Mouse (Mus musculus): ENCODE results near the gene Acvr1. TPM values are rescaled to one million over a fixed set of nuclear protein-coding genes. Genes with fewer than 3 reads are reported as not detected.
A peak's percentile ranks its signal among the peaks of the same experiment; 100 is the strongest.

The Acvr1 gene
- polyA plus RNA-seq, 1 experiment from 2014 or later: 2.7 TPM

DNA sequence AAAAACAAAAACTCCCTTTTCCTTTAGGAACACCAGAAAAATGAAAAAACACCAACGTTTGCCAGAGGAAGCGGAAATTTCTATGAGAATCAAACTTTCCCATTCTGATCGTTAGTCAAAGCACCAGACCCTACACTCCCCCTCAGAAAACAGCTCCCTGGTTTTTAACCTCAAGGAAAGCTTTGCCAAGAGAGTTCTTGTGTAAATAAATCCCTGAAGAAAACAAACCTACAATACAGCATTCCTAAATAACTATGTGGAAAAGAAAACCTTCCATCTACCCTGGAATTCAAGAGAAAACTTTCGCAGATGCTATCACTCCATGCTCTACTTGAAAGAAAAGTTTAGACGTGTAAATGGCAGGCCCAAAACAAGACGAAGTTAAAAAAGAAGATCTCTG lies 50.0 kb downstream of the Acvr1 start:
- WGBS (ENCODE audit: insufficient replicate concordance): 53% methylated on average over 6 of the region's 6 CpGs

DNA sequence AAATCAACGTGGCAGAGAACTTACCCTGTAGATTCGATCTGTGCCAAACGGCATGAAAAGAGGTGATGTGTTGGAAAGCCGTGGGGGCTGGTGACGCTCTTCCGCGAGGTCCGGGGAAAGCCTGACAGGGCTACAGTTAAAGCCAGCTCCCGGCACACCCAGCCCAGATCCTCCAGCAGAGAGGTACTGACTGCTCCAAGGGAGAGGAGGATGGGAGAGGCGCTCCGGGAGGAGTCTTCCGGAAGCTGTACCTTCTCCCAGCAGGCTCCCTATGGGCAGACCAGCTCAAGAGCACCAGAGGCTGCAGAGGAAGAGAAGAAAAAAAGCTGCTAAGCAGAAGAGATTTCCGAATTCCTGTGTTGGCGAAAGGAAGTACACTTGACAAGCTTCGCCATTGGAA lies 51.0 kb downstream of the Acvr1 start:
- H3K4me1 ChIP-seq (replicated peaks): peaks cover 13% of the 10 kb centered on the region
- H3K36me3 ChIP-seq: no peaks in the 10 kb centered on the region
- H3K4me2 ChIP-seq: peak overlapping the region; percentile 19; the same call in 1 of the 2 replicates
- 36% methylated on average over 15 of the region's 15 CpGs for WGBS (ENCODE audit: insufficient replicate concordance)
- no peak for DNase-seq
- H3K27ac ChIP-seq: peak overlapping the region; percentile 5; the same call in 1 of the 2 replicates
- no peak overlapping the region for H3K9ac ChIP-seq
- no peaks in the 10 kb centered on the region for H3K9me3 ChIP-seq (replicated peaks)
- H3K27me3 ChIP-seq: no peaks in the 10 kb centered on the region
- no peak overlapping the region for H3K4me3 ChIP-seq (replicated peaks)
- ATAC-seq (ENCODE audit: low read depth): no peak

More for the DNA sequence above, 50.0 kb downstream of the Acvr1 start:
- H3K36me3 ChIP-seq: no peaks in the 10 kb centered on the region
- ATAC-seq (ENCODE audit: low read depth) (no peak), DNase-seq (no peak)
- no peaks in the 10 kb centered on the region for H3K27me3 ChIP-seq
- H3K9me3 ChIP-seq (replicated peaks): no peaks in the 10 kb centered on the region
- H3K4me2 ChIP-seq: no peak overlapping the region
- H3K9ac ChIP-seq: no peak overlapping the region
- H3K4me1 ChIP-seq (replicated peaks): peaks cover 13% of the 10 kb centered on the region
- H3K4me3 ChIP-seq (replicated peaks): no peak overlapping the region
- H3K27ac ChIP-seq: peak overlapping the region; percentile 55; the same call in 1 of the 2 replicates

DNA sequence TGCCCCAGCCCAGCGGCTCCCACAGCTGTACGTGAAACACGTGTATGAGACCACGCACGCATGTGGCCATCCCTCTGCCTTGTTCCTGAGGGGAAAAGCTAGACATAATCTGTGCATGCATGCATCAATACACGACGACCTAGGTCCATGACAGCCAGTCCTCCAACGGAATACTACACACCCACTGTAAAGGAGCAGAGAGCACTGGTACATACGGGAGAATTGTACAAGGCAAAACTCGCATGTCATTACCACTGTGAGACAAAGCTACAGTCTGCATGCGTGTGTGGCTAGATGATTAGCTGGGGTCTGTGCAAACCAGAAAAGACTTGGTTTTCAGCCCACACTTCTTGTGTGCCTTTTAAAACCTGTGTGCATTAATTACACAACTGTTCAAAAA lies 52.5 kb downstream of the Acvr1 start:
- Histone ChIP-seq H3K9me3 (replicated peaks) (no peaks in the 10 kb centered on the region), H3K4me1 (replicated peaks) (peaks cover 13% of the 10 kb centered on the region), H3K27ac (no peak overlapping the region), H3K27me3 (no peaks in the 10 kb centered on the region), H3K36me3 (no peaks in the 10 kb centered on the region), H3K9ac (no peak overlapping the region), H3K4me2 (no peak overlapping the region), H3K4me3 (replicated peaks) (no peak overlapping the region)
- 79% methylated on average over 11 of the region's 11 CpGs for WGBS (ENCODE audit: insufficient replicate concordance)
- DNase-seq (no peak), ATAC-seq (ENCODE audit: low read depth) (no peak)

DNA sequence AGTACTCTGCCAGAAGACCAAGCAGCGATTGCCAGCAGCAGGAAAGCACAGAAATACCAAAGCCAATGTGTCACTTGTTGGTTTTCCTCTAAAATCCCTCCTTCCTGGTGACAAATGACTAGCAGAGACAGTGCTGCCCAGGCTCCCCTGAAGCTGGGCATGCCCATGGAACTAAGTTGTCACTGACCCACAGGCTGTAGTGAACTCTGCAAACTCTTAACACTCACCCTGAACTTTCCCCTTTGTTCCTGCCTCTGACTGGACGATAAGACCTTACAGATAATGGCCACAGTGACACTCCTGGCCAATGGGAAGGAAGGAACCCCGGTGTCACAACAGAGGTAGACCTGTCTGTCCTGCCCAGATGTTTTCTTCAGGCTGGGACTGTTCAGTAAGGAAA lies 53.7 kb downstream of the Acvr1 start:
- Histone ChIP-seq H3K36me3 (no peaks in the 10 kb centered on the region), H3K9ac (no peak overlapping the region), H3K9me3 (replicated peaks) (no peaks in the 10 kb centered on the region), H3K27me3 (no peaks in the 10 kb centered on the region), H3K27ac (no peak overlapping the region), H3K4me1 (replicated peaks) (peaks cover 14% of the 10 kb centered on the region), H3K4me2 (no peak overlapping the region), H3K4me3 (replicated peaks) (no peak overlapping the region)
- peak; percentile 69 for ATAC-seq (ENCODE audit: low read depth)
- WGBS (ENCODE audit: insufficient replicate concordance): 44% methylated on average over 3 of the region's 3 CpGs
- DNase-seq: no peak

DNA sequence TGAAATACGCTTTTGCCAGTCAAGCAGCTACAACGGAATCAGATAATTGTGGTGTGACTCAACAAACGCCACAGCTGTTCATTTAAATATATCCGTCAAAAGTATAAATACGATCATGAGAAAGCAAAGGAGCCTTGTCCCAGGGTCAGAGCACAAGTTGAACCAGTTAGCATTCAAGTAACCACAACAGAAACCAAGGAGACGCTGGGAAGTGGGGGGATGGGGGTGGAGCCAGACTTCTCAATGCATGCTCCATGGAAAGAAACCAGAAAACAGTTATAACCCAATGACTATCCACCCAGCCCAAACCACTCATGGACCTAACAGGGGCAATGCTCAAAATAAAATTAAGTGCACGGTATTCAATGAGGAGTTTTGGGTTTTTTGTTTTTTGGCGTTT lies 56.8 kb downstream of the Acvr1 start:
- Histone ChIP-seq H3K27me3 (no peaks in the 10 kb centered on the region), H3K36me3 (no peaks in the 10 kb centered on the region), H3K9ac (no peak overlapping the region), H3K27ac (no peak overlapping the region), H3K9me3 (replicated peaks) (no peaks in the 10 kb centered on the region), H3K4me2 (no peak overlapping the region), H3K4me3 (replicated peaks) (no peak overlapping the region), H3K4me1 (replicated peaks) (peaks cover 18% of the 10 kb centered on the region)
- no peak for ATAC-seq (ENCODE audit: low read depth)
- DNase-seq: no peak
- 59% methylated on average over 8 of the region's 8 CpGs for whole genome bisulfite sequencing (ENCODE audit: insufficient replicate concordance)

DNA sequence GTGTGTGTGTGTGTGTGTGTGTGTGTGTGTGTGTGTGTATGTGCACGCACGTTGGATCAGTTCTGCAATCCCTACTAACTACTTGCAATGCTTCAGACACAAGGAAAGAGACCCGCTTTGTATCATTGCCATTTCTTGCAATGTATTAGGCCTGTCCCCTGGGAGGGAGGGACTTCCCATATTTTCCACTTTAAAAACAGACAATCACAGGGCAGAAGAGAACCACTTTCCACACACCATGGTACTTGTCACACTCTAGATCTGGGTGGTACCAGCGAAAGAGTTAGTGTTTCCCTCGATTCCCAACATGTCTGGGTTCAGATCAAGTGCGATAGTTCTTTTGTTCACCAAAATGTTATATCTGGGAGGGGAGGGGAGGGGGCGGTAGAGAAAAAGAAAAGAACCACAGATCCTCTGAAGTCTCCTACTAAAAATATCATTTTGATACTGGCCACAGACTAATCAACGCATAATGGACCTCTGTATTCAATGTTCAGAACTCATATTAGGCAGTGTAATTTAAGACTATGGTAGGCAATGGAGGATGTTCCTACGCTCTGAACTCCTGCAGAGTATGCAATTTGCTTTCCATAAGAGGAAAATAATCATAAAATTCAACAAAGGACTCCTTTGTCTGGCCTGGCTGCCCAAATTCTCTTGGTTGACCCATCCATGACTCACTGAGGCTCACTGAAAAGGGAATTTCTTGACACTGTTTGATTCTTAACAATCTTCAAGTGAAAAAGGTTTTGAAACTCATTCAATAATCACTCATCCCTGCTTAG lies 61.5 kb downstream of the Acvr1 start:
- ATAC-seq (ENCODE audit: low read depth) (no peak), DNase-seq (no peak)
- Histone ChIP-seq H3K27me3 (no peaks in the 10 kb centered on the region), H3K9me3 (replicated peaks) (no peaks in the 10 kb centered on the region), H3K4me2 (no peak overlapping the region), H3K27ac (no peak overlapping the region), H3K4me3 (replicated peaks) (no peak overlapping the region), H3K4me1 (replicated peaks) (peaks cover 6% of the 10 kb centered on the region; the same call in 1 of the 2 replicates), H3K36me3 (no peaks in the 10 kb centered on the region), H3K9ac (no peak overlapping the region)
- 71% methylated on average over 9 of the region's 9 CpGs for WGBS (ENCODE audit: insufficient replicate concordance)

DNA sequence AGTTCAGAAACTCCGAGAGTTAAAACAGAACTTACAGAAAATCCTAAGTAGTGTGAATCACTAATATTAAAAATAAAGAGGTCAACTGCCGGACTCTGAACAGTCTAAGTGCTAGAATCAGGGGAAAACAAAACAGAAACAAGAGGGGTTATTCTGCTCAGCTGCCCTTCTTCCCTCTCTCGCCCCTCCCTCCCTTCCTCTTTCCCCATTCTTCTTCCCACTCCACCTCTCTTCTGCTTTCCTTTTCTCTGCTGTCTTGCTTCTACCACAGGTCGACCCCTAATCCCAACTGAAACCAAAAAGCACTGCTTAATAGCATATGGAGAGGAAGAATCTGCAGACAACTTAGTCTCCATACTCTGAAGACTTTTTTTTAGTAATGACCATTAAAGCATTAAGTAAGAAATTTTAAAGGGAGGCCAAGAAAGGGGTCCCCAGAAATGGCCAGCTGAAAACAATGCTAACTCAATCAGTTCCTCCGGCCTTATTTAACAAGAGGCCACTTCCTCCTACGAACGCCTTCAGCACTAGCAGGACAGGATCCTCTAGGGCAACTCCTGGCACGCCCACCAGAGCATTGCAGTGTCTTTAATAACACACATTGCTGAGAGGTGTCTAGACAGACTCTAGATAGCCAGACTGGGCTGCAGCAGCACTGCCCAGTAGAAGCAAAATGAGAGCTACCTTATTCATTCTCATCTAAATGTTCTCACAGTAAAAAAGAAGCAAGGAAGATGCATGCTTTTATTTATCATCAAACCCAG lies 70.1 kb downstream of the Acvr1 start:
- no peak overlapping the region; the same call in 1 of the 2 replicates for H3K27ac ChIP-seq
- H3K9ac ChIP-seq: no peak overlapping the region
- H3K9me3 ChIP-seq (replicated peaks): no peaks in the 10 kb centered on the region
- H3K4me2 ChIP-seq: no peak overlapping the region
- no peaks in the 10 kb centered on the region for H3K27me3 ChIP-seq
- DNase-seq (no peak), ATAC-seq (ENCODE audit: low read depth) (no peak)
- no peak overlapping the region for H3K4me3 ChIP-seq (replicated peaks)
- no peaks in the 10 kb centered on the region for H3K36me3 ChIP-seq
- no peaks in the 10 kb centered on the region for H3K4me1 ChIP-seq (replicated peaks)
- 31% methylated on average over 8 of the region's 8 CpGs for WGBS (ENCODE audit: insufficient replicate concordance)

DNA sequence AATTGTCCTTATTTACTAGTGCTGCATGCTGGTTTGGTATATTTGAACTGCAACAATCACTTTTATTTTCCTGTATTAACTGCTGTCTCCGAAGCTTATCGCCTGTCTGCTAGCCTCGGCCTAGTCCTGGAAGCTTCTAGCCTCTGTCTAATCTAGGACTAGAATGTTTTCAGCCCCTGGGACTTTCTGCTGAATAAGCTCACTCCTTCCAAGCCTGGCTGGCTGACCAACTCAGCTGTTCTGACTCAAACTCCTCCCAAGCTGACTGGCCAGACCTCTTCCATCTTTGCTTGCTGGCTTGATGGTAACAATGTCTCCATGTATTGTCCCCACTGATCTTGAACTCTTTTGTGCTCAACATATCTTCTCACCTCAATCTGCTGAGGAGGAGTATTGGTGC lies 71.7 kb downstream of the Acvr1 start:
- no peaks in the 10 kb centered on the region for H3K27me3 ChIP-seq
- no peak for DNase-seq
- no peaks in the 10 kb centered on the region for H3K9me3 ChIP-seq (replicated peaks)
- no peak for ATAC-seq (ENCODE audit: low read depth)
- H3K4me2 ChIP-seq: no peak overlapping the region
- H3K27ac ChIP-seq: no peak overlapping the region
- H3K9ac ChIP-seq: no peak overlapping the region
- 61% methylated on average over 3 of the region's 3 CpGs for WGBS (ENCODE audit: insufficient replicate concordance)
- H3K36me3 ChIP-seq: no peaks in the 10 kb centered on the region
- H3K4me3 ChIP-seq (replicated peaks): no peak overlapping the region
- no peaks in the 10 kb centered on the region for H3K4me1 ChIP-seq (replicated peaks)

DNA sequence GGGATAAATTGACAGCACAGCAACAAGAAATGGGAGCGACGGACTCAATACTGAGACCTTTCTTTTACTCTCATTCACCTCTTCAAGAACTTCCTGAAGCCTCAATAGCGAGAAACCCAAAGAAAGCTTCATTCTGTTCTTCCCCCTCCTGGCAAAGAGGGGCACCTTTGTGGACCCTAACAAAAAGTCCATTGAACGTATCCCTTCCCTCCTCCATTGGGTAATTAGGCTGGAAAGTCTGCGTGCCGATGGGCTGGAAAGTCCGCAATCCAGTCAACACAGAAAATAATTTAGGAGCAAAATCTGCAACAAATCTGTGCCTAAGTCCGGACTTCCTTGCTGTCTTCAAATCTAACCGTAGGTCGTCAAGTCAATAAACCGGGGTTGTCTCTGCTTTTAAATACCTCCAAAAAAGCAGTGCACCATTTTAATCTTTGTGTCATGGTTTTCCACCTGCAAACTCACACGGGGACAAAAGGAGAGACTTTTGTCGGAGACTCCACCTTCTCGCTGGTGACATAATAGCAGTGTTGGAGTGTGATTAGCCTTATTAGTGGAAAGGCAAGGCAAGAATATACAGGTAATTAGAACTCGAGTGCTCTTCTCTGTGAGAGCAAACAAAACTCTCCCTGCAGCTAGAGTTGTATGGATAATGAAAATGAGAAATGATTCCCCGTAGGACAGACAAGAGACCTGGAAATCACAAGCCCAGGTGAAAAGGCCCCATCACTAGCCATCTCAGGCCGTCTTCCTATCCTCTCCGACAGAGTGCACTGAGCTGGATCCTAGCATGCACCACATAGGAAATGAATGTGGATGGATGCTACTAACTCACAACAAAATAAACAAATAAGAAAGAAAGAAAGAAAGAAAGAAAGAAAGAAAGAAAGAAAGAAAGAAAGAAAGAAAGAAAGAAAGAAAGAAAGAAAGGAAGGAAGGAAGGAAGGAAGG lies 73.0 kb downstream of the Acvr1 start:
- 83% methylated on average over 18 of the region's 18 CpGs for WGBS (ENCODE audit: insufficient replicate concordance)
- no peak for ATAC-seq (ENCODE audit: low read depth)
- no peaks in the 10 kb centered on the region; the same call in 1 of the 2 replicates for H3K4me1 ChIP-seq (replicated peaks)

DNA sequence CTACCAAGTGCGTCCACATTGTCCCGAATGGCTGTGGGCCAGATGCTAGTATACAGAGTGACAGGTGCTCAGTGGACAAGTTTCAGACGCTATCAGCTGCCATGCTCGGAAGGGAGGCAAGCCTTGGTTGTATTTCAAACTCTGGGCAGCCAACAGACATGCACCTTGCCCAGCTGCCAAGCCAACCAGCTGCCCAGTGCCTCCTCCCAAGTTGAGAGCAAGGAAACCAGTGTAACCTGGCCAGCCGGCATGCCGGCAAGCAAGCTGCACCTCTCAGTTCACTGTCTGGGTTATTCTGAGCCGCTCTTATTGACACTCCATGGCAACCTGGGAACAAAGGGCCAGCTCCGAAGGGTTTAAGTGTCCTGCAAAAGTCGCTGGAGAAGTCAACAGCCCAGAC lies 77.7 kb downstream of the Acvr1 start:
- H3K27me3 ChIP-seq: no peaks in the 10 kb centered on the region
- no peak overlapping the region for H3K4me3 ChIP-seq (replicated peaks)
- H3K9me3 ChIP-seq (replicated peaks): no peaks in the 10 kb centered on the region
- no peak overlapping the region for H3K4me2 ChIP-seq
- DNase-seq: no peak
- no peak for ATAC-seq (ENCODE audit: low read depth)
- 74% methylated on average over 9 of the region's 9 CpGs for WGBS (ENCODE audit: insufficient replicate concordance)
- H3K9ac ChIP-seq: no peak overlapping the region
- peaks cover 9% of the 10 kb centered on the region for H3K4me1 ChIP-seq (replicated peaks)
- H3K27ac ChIP-seq: no peak overlapping the region
- H3K36me3 ChIP-seq: no peaks in the 10 kb centered on the region; the same call in 1 of the 2 replicates

More for the DNA sequence above, 73.0 kb downstream of the Acvr1 start:
- no peak overlapping the region for H3K4me3 ChIP-seq (replicated peaks)
- no peak overlapping the region for H3K4me2 ChIP-seq
- no peaks in the 10 kb centered on the region; the same call in 1 of the 2 replicates for H3K36me3 ChIP-seq
- H3K27ac ChIP-seq: no peak overlapping the region
- H3K27me3 ChIP-seq: no peaks in the 10 kb centered on the region
- DNase-seq: no peak
- H3K9ac ChIP-seq: no peak overlapping the region
- H3K9me3 ChIP-seq (replicated peaks): no peaks in the 10 kb centered on the region

DNA sequence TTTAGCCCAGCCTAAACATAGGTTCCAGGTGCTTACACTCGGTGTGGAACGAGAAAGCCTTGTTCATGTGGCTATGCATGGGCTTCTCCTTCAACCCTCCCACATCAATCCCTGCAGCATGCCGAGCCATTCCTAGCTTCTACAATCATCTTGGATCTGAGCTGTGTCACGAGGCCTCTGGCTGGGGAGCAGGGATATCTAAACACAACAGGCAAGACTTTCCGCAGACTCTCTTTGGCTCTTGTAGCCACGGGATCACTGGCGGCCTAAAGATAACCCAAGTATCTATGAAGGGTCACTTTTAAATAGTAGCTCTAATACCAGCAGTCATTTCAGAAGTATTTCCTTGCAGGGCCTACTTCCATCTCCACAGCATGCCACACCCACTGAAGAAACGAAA lies 78.6 kb downstream of the Acvr1 start:
- H3K9me3 ChIP-seq (replicated peaks): no peaks in the 10 kb centered on the region
- no peak overlapping the region for H3K27ac ChIP-seq
- H3K4me2 ChIP-seq: no peak overlapping the region
- ATAC-seq (ENCODE audit: low read depth): no peak
- no peak overlapping the region for H3K4me3 ChIP-seq (replicated peaks)
- no peak for DNase-seq
- WGBS (ENCODE audit: insufficient replicate concordance): 60% methylated on average over 8 of the region's 8 CpGs
- no peaks in the 10 kb centered on the region for H3K27me3 ChIP-seq
- H3K36me3 ChIP-seq: no peaks in the 10 kb centered on the region; the same call in 1 of the 2 replicates
- H3K4me1 ChIP-seq (replicated peaks): peaks cover 9% of the 10 kb centered on the region
- H3K9ac ChIP-seq: no peak overlapping the region
